Mouse (Mus musculus) CH12.LX (cell line): ENCODE measurements around the gene Arhgef7. TPM values are rescaled to one million over a fixed set of nuclear protein-coding genes. Genes with fewer than 3 reads are reported as not detected.

Source experiments
- DNase-seq: peaks from one replicate; pipeline ENCODE4 v3.0.0-alpha.2; 2013; ENCODE audit errors: extremely low read depth
- H3K27ac ChIP-seq: 2 replicates; pipeline ENCODE4 v1.5.1; 2012; ENCODE audit warnings: low read depth, mild to moderate bottlenecking, control low read depth, moderate library complexity; ENCODE audit not compliant: insufficient read depth
- H3K27me3 ChIP-seq: replicated peaks from 2 replicates; pipeline ENCODE3; 2012; ENCODE audit warnings: inconsistent platforms
- H3K36me3 ChIP-seq, 2 experiments: replicated peaks in 1 of 2; 2 replicates each; pipeline versions ENCODE3 to v1.6.1; 2012; ENCODE audit warnings: inconsistent platforms in 1 of 2, low read length in 1 of 2, mild to moderate bottlenecking in 1 of 2, mixed read lengths in 1 of 2, moderate library complexity in 1 of 2; ENCODE audit not compliant: control insufficient read depth in 1 of 2, insufficient read depth in 1 of 2
- H3K4me1 ChIP-seq, 2 experiments: 2 replicates each; pipeline ENCODE4 v1.6.1; 2012; ENCODE audit warnings: inconsistent platforms in 1 of 2, moderate library complexity in 1 of 2; ENCODE audit not compliant: insufficient read depth in 2 of 2, control insufficient read depth in 1 of 2
- H3K4me2 ChIP-seq: 2 replicates; pipeline ENCODE4 v1.6.1; 2012; ENCODE audit warnings: low read depth, mild to moderate bottlenecking, control low read depth; ENCODE audit not compliant: poor library complexity, insufficient read depth, severe bottlenecking
- H3K4me3 ChIP-seq, 3 experiments: fragments of 150-350 bp in 1 of 3; sonication (generic) in 1 of 3; replicated peaks in 1 of 3; 2 replicates each; pipeline versions ENCODE3 to v1.5.1; 2011 to 2012; ENCODE audit warnings: low read depth in 2 of 3, low read length in 2 of 3, mild to moderate bottlenecking in 2 of 3, moderate library complexity in 2 of 3, control low read depth in 1 of 3, improper control_type of control experiment in 1 of 3, inconsistent platforms in 1 of 3, mixed read lengths in 1 of 3; ENCODE audit not compliant: poor library complexity in 1 of 3
- H3K79me2 ChIP-seq: replicated peaks from 2 replicates; pipeline ENCODE4 v1.6.1; 2012; ENCODE audit warnings: mild to moderate bottlenecking, moderate library complexity; ENCODE audit not compliant: control insufficient read depth, poor library complexity, insufficient read depth, severe bottlenecking; ENCODE audit errors: extremely low read depth
- H3K9ac ChIP-seq: 2 replicates; pipeline ENCODE4 v1.6.1; 2012; ENCODE audit warnings: low read depth, mild to moderate bottlenecking, control low read depth, moderate library complexity; ENCODE audit not compliant: insufficient read depth
- H3K9me3 ChIP-seq: replicated peaks from 2 replicates; pipeline ENCODE3; 2012; ENCODE audit warnings: low read length, inconsistent platforms, mixed read lengths
- BHLHE40 ChIP-seq: IDR thresholded peaks from 2 replicates; pipeline ENCODE4 v1.6.1; 2011; ENCODE audit warnings: mild to moderate bottlenecking, low read depth, low read length, improper control_type of control experiment
- CHD1 ChIP-seq: IDR thresholded peaks from 2 replicates; pipeline ENCODE4 v1.6.1; 2012; ENCODE audit warnings: low read depth, low read length, improper control_type of control experiment, inconsistent platforms
- CHD2 ChIP-seq: IDR thresholded peaks from 2 replicates; pipeline ENCODE4 v1.6.1; 2011; ENCODE audit warnings: low read length, improper control_type of control experiment
- CTCF ChIP-seq, 2 experiments: IDR thresholded peaks in 1 of 2; conservative IDR thresholded peaks in 1 of 2; 2 replicates each; pipeline ENCODE4 v1.5.1; 2011 to 2012; ENCODE audit warnings: low read depth in 2 of 2, low read length in 2 of 2, improper control_type of control experiment in 1 of 2, inconsistent platforms in 1 of 2, mild to moderate bottlenecking in 1 of 2, moderate library complexity in 1 of 2
- E2F4 ChIP-seq: IDR thresholded peaks from 2 replicates; pipeline ENCODE4 v1.6.1; 2011; ENCODE audit warnings: low read depth, low read length, improper control_type of control experiment; ENCODE audit not compliant: insufficient replicate concordance
- ELF1 ChIP-seq: IDR thresholded peaks from 2 replicates; pipeline ENCODE4 v1.6.1; 2014; ENCODE audit warnings: low read depth, mild to moderate bottlenecking, inconsistent platforms, low read length, improper control_type of control experiment
- EP300 ChIP-seq: IDR thresholded peaks from 2 replicates; pipeline ENCODE4 v1.6.1; 2011; ENCODE audit warnings: low read length, improper control_type of control experiment
- ETS1 ChIP-seq: conservative IDR thresholded peaks from 2 replicates; pipeline ENCODE4 v1.6.1; 2012; ENCODE audit warnings: low read depth, mild to moderate bottlenecking, inconsistent platforms, low read length, improper control_type of control experiment, moderate library complexity
- GABPA ChIP-seq: IDR thresholded peaks from 2 replicates; pipeline ENCODE4 v1.6.1; 2012; ENCODE audit warnings: low read depth, low read length, improper control_type of control experiment, inconsistent platforms; ENCODE audit not compliant: insufficient replicate concordance
- HCFC1 ChIP-seq: IDR thresholded peaks from 2 replicates; pipeline ENCODE4 v1.6.1; 2012; ENCODE audit warnings: low read depth, mild to moderate bottlenecking, inconsistent platforms, low read length, improper control_type of control experiment
- IRF4 ChIP-seq: IDR thresholded peaks from 2 replicates; pipeline ENCODE4 v1.6.1; 2014; ENCODE audit warnings: low read depth, mild to moderate bottlenecking, inconsistent platforms, low read length, improper control_type of control experiment
- JUN ChIP-seq: IDR thresholded peaks from 2 replicates; pipeline ENCODE4 v1.6.1; 2011; ENCODE audit warnings: low read depth, mild to moderate bottlenecking, low read length, improper control_type of control experiment, moderate library complexity; ENCODE audit not compliant: insufficient read depth
- KAT2A ChIP-seq: IDR thresholded peaks from 2 replicates; pipeline ENCODE4 v1.6.1; 2012; ENCODE audit warnings: low read length, improper control_type of control experiment, inconsistent platforms; ENCODE audit not compliant: insufficient replicate concordance
- MAZ ChIP-seq: IDR thresholded peaks from 2 replicates; pipeline ENCODE4 v1.6.1; 2012; ENCODE audit warnings: low read depth, mild to moderate bottlenecking, inconsistent platforms, low read length, improper control_type of control experiment, moderate library complexity
- MEF2A ChIP-seq: IDR thresholded peaks from 2 replicates; pipeline ENCODE4 v1.6.1; 2014; ENCODE audit warnings: low read depth, mild to moderate bottlenecking, inconsistent platforms, low read length, improper control_type of control experiment, borderline replicate concordance
- MYC ChIP-seq: IDR thresholded peaks from 2 replicates; pipeline ENCODE4 v1.6.1; 2011; ENCODE audit warnings: low read depth, mild to moderate bottlenecking, improper control_type of control experiment, low read length
- NELFE ChIP-seq: IDR thresholded peaks from 2 replicates; pipeline ENCODE4 v1.6.1; 2011; ENCODE audit warnings: low read depth, low read length, improper control_type of control experiment
- PAX5 ChIP-seq: IDR thresholded peaks from 2 replicates; pipeline ENCODE4 v1.6.1; 2012; ENCODE audit warnings: low read length, inconsistent platforms, mixed read lengths
- POLR2AphosphoS2 ChIP-seq: IDR thresholded peaks from 2 replicates; pipeline ENCODE4 v1.6.1; 2011; ENCODE audit warnings: low read depth, low read length, improper control_type of control experiment
- RCOR1 ChIP-seq: conservative IDR thresholded peaks from 2 replicates; pipeline ENCODE4 v1.6.1; 2012; ENCODE audit warnings: low read depth, mild to moderate bottlenecking, inconsistent platforms, low read length, improper control_type of control experiment
- SIN3A ChIP-seq: IDR thresholded peaks from 2 replicates; pipeline ENCODE4 v1.6.1; 2012; ENCODE audit warnings: low read length, improper control_type of control experiment, inconsistent platforms
- SMC3 ChIP-seq: IDR thresholded peaks from 2 replicates; pipeline ENCODE4 v1.6.1; 2011; ENCODE audit warnings: low read depth, low read length, improper control_type of control experiment
- TBP ChIP-seq: conservative IDR thresholded peaks from 2 replicates; pipeline ENCODE4 v1.6.1; 2011; ENCODE audit warnings: low read depth, low read length, improper control_type of control experiment
- USF1 ChIP-seq: IDR thresholded peaks from 2 replicates; pipeline ENCODE4 v1.6.1; 2014; ENCODE audit warnings: low read depth, mild to moderate bottlenecking, inconsistent platforms, low read length, improper control_type of control experiment
- ZC3H11A ChIP-seq: IDR thresholded peaks from 2 replicates; pipeline ENCODE4 v1.6.1; 2012; ENCODE audit warnings: low read depth, mild to moderate bottlenecking, inconsistent platforms, low read length, improper control_type of control experiment
- ZKSCAN1 ChIP-seq: IDR thresholded peaks from 2 replicates; pipeline ENCODE4 v1.6.1; 2012; ENCODE audit warnings: low read depth, inconsistent platforms, low read length, improper control_type of control experiment, borderline replicate concordance
- dilution Hi-C: fragments of 300-500 bp; cut with MboI; formaldehyde crosslinking; loops from 2 replicates; pipeline ENCODE4 v1.14.3; 2020; ENCODE audit warnings: low sequenced_read_pairs; ENCODE audit not compliant: extremely low pct_unique_long_range_greater_than_20kb, extremely low pct_ligation_motif_present
- in situ Hi-C: fragments of 300-500 bp; cut with MboI; formaldehyde crosslinking; loops from 3 replicates; pipeline ENCODE4 v1.14.3; 2019; ENCODE audit warnings: low sequenced_read_pairs, low pct_ligation_motif_present, low pct_unique_long_range_greater_than_20kb, mixed read lengths
- polyA plus RNA-seq: library from polyadenylated mRNA; unstranded; fragments of >175 nt; gene quantifications from 2 replicates; pipeline ENCODE4 v1.2.1, GENCODE M21; 2012; ENCODE audit warnings: low read depth; ENCODE audit not compliant: insufficient read length
- total RNA-seq, 2 experiments: library from RNA; depleted of rRNA; stranded (reverse); fragments of 300-350 nt in 1 of 2; fragments of >200 nt in 1 of 2; gene quantifications; 2 replicates each; pipeline ENCODE4 v1.2.3; 2012 to 2014

Arhgef7 gene
- total and polyA plus RNA-seq, 3 experiments = 8.5 to 28.7 (median 17.0) TPM

DNA sequence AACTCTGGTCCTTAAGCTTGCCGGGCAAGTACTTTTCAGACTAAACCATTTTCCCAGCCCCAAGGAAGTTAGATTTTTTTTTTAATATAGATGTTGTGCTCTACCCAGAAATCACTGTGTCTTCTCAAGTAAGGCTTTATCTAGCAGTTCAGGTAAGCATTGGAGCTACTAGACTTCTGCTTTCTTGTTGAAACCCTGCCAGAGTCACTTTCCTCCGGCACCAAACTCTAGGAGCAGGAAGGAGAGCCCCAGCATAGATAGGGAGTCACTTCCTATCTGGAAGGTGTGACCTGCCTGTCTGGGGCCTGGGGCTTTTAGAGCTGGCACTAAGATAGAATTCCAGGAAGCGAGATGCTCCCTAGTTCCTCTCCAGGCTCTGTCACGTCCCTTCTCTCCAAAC, 10.3 kb upstream of the Arhgef7 start:
- dilution Hi-C loops = no loop called here
- DNase-seq = no peak
- Histone ChIP-seq H3K27ac (no peak overlapping the region), H3K4me2 (no peak overlapping the region), H3K4me1 (no peaks in the 10 kb centered on the region), H3K9me3 (peaks cover under 1% of the 10 kb centered on the region), H3K9ac (no peak overlapping the region), H3K27me3 (peaks cover 68% of the 10 kb centered on the region), H3K79me2 (no peaks in the 10 kb centered on the region)
- TF ChIP-seq NELFE = no peak
- no peak for TF ChIP-seq RCOR1
- no peak for TF ChIP-seq KAT2A
- no peak for TF ChIP-seq ETS1
- TF ChIP-seq USF1 = no peak
- no peak for TF ChIP-seq EP300
- TF ChIP-seq ZC3H11A = no peak
- no peak for TF ChIP-seq E2F4
- no peak for TF ChIP-seq GABPA
- no peak for TF ChIP-seq SMC3
- TF ChIP-seq PAX5 = no peak
- no peak for TF ChIP-seq ZKSCAN1
- no peak for TF ChIP-seq MAZ
- TF ChIP-seq CHD1 = no peak
- TF ChIP-seq JUN = no peak
- TF ChIP-seq SIN3A = no peak
- TF ChIP-seq MEF2A = no peak
- TF ChIP-seq, all 38 proteins: peak for 0
- Histone ChIP-seq H3K4me3 (no peak overlapping the region), H3K36me3 (no peaks in the 10 kb centered on the region)
- in situ Hi-C loops = no loop called here

DNA sequence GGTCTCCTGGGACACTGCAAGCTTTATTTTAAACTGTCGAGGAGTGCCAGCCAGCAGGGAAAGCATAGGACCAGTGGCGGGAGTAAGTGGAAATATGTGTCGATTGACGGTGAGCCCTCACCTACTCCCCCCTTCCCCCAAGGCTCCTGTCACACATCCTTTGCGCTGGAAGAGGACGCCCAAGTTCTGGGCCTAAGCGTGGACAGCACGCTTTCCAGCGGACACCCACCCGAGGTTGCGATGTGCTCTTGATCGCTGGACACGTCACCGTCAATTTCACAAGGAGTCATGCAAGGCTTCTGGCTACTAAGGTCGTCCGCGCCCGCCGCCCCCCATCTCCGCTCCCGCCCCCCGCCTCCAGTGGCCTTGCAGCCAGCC, 259 bp upstream of the Arhgef7 start:
- H3K36me3 ChIP-seq = no peaks in the 10 kb centered on the region
- H3K79me2 ChIP-seq = no peaks in the 10 kb centered on the region
- no peak for DNase-seq
- H3K4me2 ChIP-seq = no peak overlapping the region
- H3K9me3 ChIP-seq = peaks cover 13% of the 10 kb centered on the region
- peaks cover 48% of the 10 kb centered on the region for H3K27me3 ChIP-seq
- no peak overlapping the region for H3K27ac ChIP-seq
- H3K4me1 ChIP-seq = no peaks in the 10 kb centered on the region
- no peak overlapping the region for H3K9ac ChIP-seq
- dilution Hi-C loops (no loop called here), in situ Hi-C loops (no loop called here)
- no peak overlapping the region for H3K4me3 ChIP-seq
- no peak for TF ChIP-seq HCFC1
- TF ChIP-seq IRF4 = no peak
- no peak for TF ChIP-seq POLR2AphosphoS2
- TF ChIP-seq BHLHE40 = no peak
- no peak for TF ChIP-seq SMC3
- no peak for TF ChIP-seq JUN
- no peak for TF ChIP-seq MYC
- no peak for TF ChIP-seq CTCF (conservative IDR thresholded peaks at IDR 0.05 in 1 of 2, IDR thresholded peaks at IDR 0.05 in 1 of 2; ENCODE audit: low read depth in 2 of 2, low read length in 2 of 2)
- TF ChIP-seq KAT2A = no peak
- TF ChIP-seq TBP = no peak
- TF ChIP-seq MEF2A = no peak
- no peak for TF ChIP-seq CHD2
- TF ChIP-seq ELF1 = no peak
- TF ChIP-seq, all 38 proteins: peak for 0
